Mouse (Mus musculus): ENCODE results near the gene Homer2. TPM values are rescaled to one million over a fixed set of nuclear protein-coding genes. Genes with fewer than 3 reads are reported as not detected.

The Homer2 gene
- total RNA-seq, 2 experiments from 2014 or later = 74.9 to 79.6 TPM

DNA sequence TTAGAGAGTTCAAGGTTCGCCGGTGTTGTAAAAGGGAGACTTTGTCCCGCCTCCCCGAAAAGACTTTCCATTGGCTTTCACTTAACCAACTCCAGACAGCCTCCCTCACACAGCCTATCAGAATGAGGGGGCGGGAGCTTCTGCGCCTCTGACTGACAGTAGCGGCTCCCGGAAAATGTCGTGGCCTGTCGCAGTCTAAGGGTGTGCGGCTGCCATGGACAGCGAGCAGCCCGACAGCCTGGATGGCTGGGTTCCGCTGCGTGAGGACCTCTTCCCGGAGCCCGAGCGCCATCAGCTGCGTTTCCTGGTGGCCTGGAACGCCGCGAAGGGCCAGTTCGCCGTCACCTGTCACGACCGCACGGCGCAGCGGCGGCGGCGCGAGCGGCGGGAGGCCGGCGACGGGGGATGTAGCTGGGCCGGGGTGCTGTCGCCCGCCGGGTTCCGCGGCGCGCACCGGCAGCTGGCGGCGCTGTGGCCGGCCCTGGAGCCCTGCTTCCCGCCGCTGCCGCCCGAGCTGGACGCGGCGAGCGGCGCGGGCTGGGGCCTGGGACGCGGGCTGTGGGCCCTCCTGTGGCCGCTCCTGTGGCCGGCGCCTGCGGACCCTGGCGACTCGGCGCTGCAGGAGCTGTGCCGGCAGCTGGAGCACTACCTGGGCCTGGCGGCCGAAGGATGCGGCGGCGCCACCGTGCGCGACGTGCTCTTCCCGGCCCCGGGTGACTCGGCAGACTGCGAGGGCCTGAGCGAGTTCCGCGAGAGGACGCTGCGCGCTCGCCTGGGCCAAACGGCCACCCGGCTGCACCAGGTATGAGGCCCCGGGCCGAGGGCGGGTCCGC lies 136.0 kb downstream of the Homer2 start, which contains the start of gene Whamm:
Gene Whamm (plus strand): TSS at position 159 of the 833 bp plus-strand sequence.
- intact Hi-C loops (cut with DNase I) = loop anchor here (5.0 to 10.0 kb wide), 2 partner anchors 49 to 117 kb away; partner anchors contain the start of gene Cpeb1
- DNase-seq (ENCODE audit: low spot score in 2 of 2) = peak; percentile 93 to 97

DNA sequence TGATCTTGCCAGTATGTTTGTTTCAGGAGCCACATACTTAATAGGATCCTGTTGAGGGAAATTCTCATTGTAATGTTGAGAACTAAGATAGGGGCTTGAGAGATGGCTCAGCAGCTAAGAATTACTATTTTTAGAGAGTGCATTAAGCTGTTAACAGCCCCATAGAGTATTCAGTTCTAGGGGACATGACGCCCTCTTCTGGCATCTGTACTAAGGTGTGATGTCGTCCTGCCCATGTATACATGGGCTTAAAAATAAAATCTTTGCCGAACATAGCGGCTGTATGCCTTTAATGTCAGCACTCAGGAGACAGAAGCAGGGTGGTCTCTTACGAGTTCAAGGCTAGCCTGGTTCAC lies 136.6 kb downstream of the Homer2 start:
- intact Hi-C loops (cut with DNase I) = loop anchor here (5.0 to 10.0 kb wide), 2 partner anchors 48 to 116 kb away; partner anchors contain the start of gene Cpeb1
- no peak for DNase-seq (ENCODE audit: low spot score in 2 of 2)

DNA sequence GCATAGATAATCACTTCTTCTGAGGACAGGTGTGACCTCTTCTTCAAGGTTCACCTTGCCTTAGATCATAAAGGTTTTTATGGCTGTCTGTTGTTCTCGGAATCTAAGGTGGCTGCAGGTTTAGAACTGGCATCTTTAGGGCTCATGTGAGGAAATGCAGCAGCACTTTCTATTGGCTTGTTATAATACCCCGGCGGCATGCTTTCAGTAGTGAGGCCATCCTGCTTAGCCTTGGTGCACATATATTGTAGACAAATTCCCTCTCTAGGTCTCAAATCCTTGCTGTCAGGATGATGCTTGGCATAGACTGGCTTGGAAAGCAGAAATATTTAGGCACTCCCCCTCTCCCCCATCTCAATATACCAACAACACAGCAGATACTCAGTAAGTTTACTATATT lies 137.1 kb downstream of the Homer2 start:
- no peak for DNase-seq (ENCODE audit: low spot score in 2 of 2)
- intact Hi-C loops (cut with DNase I) = loop anchor here (5.0 to 10.0 kb wide), 2 partner anchors 48 to 115 kb away; partner anchors contain the start of gene Cpeb1

DNA sequence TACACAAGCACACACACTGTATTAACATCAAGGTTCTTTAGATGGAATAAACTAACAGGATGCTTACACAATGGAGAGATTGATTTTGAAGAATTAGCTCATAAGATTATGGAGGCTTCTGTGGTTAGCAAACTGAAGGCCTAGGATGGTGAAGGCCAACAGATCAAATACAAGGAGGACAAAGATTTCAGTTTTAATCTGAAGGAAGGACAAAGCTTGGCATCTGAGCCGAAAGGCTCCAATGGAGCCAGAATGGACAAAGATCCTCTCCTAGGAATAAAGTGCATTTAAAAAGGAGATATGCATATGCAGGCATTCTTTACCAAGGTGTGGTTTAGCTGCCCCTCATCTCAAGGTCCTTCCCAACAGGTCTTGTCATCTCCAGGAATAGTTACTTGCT lies 137.5 kb downstream of the Homer2 start:
- no peak for DNase-seq (ENCODE audit: low spot score in 2 of 2)

DNA sequence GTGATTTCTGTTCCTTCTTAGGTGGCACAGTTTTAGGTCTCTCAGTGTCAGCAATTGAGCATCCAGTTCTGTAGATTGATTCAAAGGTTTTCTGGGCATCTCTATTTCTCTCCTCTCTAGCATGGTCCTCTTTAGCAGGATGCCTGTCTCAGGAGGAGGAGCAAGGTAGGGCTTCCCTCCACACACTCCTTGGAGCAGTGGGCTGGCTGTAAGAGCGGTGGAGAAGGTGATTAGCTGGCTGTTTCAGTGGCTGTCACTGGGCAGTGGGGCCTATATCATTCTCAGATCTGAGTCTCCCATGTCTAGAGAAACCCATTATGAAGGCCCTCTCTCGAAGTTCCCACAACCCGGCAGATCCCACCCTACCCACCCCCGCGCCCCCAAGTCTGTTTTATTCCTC lies 139.9 kb downstream of the Homer2 start:
- DNase-seq (ENCODE audit: low spot score in 2 of 2) = no peak
- intact Hi-C loops (cut with DNase I) = no loop called here

More for the DNA sequence above, 137.5 kb downstream of the Homer2 start:
- intact Hi-C loops (cut with DNase I) = loop anchor here (5.0 to 10.0 kb wide), 2 partner anchors 48 to 115 kb away; partner anchors contain the start of gene Cpeb1

DNA sequence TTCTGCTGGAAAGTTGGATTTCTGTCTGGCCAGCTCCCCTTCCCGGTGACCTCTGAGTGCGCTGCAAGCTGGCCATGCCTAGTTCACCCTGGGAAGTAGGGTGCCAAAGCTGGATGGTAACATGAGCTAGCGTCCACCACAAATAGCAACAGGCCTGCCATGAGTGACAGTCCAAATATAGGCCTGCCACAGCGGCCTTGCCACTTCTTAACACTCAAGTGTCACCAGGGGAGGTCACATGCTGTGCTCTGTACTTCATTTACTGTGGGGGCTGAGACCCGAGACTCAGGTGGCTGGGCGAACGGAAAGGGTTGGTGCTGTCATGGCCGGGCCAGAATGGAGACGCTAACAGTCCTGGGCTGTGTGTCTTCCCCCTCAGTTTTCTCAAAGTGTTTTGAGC lies 140.4 kb downstream of the Homer2 start, which contains the start of gene Fsd2:
Gene Fsd2 (minus strand): TSS at position 53 of the 400 bp plus-strand sequence.
- intact Hi-C loops (cut with DNase I) = no loop called here
- DNase-seq (ENCODE audit: low spot score in 2 of 2) = no peak

DNA sequence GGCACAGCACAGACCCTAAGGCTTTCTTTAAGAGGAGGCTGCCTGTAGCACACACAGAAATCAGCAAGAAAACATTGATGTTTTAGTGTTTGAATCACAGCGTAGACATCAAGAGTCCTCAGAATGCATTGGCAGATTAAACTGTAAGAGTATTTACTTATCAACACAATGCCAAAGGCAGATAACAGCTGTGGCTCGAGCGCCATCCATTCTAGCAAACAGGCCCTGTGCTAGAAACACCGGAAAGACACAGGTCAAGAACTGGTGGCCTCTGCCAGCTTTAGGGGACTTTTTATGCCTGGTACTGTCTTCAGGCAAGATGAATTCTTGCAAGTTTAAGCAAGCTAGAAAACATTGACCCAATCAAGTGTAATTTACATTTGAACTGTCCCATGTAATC lies 141.0 kb downstream of the Homer2 start:
- no peak for DNase-seq (ENCODE audit: low spot score in 2 of 2)
- intact Hi-C loops (cut with DNase I) = no loop called here

DNA sequence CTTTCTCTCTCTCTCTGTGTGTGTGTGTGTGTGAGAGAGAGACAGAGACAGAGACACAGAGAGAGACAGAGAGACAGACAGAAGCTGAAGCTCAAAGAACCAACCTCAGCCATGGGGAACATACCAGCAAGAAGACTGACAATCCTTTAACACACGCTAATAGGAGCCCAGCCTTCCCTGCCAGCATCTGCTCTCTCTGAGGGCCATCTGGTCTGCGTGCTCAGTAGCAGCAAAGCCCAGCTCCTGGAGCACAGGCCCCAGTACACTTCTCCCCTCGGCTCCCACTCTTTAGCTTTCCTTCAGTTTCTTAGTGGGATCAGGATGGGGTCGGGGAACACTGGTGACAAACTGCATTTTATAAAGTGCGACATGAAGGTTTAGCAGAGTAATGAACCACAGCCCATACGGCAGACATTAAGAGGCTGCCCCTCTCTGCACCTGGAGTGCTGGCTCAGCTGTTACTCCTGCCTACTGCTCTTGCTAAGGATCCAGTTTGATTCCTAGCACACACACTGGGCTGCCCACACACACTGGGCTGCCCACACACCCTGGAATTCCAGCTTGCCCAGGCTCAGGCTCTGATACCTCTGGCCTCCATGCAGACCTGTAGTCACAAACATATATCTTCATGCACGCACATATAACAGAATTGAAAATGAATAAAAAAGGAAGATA lies 141.8 kb downstream of the Homer2 start:
- intact Hi-C loops (cut with DNase I) = no loop called here
- DNase-seq (ENCODE audit: low spot score in 2 of 2) = peak; percentile 13 to 17

DNA sequence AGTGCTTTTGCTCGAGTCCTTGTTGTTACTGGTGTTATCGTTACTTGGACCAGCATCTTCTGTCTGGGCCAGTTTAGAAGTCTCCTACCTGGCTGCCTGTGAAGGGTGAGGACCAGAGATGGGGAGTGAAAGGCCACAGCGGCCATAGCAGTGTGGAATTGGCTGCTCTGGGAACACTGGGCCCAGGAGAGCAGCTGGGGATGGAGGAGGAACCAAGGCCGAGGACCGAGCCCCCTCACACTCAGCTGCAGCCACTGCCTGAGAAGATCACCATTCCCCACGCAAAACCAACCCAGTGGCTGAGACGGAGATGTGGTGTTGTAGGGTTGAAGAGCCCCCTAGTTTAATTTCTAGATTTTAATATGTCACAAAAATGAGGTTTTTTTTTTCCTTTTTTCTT lies 142.6 kb downstream of the Homer2 start:
- DNase-seq (ENCODE audit: low spot score in 2 of 2) = no peak
- intact Hi-C loops (cut with DNase I) = no loop called here

DNA sequence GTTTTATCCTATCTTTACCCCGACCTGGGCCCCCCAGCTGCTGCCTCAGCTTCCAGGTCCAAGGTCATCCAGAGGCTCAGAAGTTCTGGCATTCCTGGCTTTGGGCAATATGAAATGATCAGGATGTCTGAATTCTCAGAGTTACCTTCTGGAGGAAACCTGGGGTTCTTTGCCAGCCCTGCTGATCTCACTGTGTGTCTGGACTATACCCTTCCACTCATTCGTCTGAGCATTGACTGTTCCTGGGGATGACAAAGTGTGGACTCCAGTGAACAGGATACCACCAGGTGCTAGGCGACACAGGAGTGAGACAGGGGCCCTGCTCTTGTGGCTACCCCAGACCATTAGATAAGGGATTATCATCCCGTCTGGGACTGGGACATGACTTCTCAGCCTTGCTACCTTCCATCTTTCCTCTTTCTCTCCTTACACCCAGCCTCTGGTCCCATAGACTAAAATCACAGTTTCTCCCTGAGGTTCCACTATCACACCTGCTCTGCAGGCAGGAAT lies 143.8 kb downstream of the Homer2 start:
- DNase-seq (ENCODE audit: low spot score in 2 of 2) = no peak
- intact Hi-C loops (cut with DNase I) = no loop called here

DNA sequence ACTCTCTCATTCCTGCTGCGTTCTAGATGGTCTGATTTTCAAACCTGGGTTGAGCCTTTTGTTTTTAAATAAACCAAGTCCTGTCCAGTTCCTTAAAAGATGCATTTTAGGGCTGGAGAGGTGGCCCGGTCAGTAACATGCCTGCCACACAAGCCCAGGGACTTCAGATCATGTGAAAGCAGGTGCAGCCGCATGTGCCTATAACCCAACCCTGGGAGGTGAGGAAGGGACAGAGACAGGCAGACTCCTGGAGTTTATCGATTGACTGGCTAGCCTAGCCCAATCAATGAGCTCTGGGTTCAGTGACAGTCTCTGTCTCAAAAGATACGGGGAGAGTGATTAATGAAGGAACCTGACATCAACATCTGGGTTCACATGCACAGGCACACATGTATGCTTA lies 146.1 kb downstream of the Homer2 start:
- DNase-seq (ENCODE audit: low spot score in 2 of 2) = no peak
- intact Hi-C loops (cut with DNase I) = no loop called here

DNA sequence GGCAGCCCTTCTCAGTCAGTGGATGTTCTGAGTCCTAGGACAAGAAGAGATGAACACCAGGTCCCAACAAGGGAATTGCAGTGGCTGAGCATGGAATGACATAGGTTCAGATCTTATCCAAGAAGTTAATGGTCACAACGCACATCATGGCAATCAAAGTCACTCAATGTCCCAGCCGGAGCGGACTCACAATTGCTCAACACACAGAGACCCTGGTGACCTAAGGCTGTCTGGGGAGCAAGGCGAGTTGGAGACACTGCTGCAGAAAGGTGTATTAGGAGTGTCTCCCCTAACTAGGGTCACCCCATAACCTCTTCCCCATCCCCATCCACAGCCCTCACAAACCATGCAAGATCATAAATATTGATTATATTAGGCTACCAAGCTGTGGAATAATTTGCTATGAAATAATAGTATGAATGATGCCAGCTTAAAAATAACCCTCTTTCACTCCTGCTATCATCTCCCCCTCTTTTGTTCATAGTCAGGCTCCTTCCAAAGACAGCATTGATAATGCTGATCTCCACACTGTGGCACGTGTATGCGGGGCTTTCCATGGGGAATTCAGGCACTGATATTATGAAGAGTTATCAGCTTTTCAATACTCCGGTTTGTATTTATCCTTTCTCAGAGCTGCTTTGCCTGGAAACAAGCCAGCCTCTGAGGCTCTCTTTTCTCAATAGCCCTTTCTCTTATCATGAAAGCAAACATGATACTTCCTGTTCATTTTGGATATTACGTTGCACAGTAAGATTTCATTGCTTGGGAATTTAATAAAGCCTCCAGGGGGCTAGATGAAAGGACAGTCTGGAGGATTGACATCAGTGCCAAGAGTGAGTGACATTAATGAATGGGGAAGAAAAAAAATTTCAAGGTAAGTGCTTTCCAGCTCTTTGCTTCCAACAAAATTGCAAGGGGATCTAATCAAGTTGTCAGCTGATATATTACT lies 147.0 kb downstream of the Homer2 start:
- DNase-seq (ENCODE audit: low spot score in 2 of 2) = no peak
- intact Hi-C loops (cut with DNase I) = no loop called here

DNA sequence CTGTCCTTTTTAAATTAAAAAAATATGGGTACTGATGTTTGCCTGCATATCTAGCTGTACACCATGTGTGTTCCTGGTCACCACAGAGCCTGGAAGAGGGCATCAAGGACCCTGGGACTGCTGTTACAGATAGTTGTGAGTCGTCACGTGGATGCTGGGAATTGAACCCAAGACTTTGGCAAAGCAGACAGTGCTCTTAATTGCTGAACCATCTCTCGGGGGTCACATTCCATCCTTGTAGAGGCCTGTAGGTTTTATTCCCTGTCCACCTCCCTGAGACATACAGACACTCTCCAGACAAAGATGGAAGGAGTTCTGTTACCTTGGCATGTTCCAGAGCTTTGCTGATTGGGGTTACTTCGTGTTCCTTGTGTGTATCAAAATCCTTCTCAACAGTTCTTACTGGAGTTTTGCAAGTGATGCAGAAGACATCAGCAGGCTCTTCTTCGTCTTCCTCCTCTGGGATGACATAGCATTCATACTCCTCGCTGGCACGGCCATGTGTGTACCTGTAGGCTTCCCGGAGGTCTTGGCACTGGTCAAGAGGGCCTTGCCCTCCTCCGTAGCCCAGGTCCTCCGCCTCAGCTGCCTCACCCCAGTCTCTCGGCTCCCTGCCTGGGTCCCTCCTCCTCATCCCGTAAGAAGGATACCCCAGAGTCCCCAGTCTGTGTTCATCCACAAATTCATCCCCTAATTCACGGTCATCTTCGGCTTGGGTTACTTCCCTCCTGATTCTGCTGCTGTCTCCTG lies 147.9 kb downstream of the Homer2 start:
- no peak for DNase-seq (ENCODE audit: low spot score in 2 of 2)
- intact Hi-C loops (cut with DNase I) = no loop called here

DNA sequence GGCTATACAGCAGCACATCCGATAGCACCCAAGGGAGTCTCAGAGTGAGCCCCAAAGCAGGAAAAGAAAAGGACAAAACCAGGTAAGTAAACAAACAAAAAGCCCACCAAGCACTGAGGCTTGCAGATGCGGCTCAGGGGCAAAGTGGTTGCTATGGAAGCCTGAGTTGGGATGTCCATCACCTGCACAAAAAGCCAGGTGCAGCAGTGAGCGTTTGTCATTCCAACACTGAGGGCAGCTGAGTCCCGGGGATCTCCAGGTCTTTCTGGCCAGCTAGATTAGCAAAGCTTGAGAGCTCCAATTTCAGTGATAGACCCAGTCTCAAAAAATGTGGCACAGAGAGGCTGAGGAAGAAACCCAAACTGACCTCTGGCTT lies 149.4 kb downstream of the Homer2 start:
- intact Hi-C loops (cut with DNase I) = no loop called here
- no peak for DNase-seq (ENCODE audit: low spot score in 2 of 2)

DNA sequence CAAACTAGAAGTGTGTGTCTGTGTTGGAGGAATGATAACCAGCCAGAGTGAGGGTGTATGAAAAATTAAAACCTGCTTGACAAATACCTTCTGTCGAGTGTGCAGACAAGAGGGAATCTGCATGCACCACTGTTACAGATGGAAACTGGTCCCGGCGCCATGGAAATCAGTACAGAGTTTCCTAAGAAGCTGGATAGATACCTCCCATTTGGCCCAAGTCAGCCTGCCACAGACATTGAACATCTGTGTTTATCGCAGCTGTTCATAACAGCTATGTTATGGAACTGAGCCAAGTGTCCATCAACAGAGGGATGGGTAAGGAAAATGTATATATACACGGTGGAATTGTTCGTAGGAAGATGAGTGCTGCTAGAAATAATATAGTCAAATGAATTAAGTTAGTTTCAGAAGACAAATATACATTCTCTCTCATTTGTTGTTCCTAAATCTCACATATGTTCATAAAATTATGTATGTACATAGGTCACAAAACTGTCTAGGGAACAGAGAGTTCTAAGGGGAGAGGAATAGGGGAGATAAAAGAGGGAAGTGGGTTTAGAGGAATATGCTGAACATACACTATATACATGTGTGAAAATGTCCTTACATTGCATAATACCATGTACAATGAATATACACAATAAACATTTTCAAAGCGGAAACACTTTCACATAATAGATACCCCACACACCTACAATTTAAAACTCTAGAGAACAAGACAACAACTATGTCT lies 149.9 kb downstream of the Homer2 start:
- no peak for DNase-seq (ENCODE audit: low spot score in 2 of 2)
- intact Hi-C loops (cut with DNase I) = no loop called here

DNA sequence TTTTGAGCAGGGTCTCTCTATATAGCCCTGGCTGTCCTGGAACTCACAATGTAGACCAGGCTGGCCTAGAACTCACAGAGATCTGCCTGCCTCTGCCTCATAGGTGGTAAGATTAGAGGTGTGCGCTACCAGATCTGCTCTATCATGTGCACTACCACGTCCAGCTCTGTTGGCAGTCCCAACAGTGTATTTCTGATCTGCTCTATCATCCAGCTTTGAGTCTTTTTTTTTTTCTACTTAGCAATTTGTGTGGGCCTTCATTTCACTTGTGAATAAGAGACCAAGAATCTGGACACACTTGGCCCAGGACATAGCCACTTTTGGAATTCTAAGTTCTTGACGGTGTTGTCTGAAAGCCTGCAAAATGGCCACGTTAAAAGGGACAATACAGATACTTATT lies 150.5 kb downstream of the Homer2 start:
- intact Hi-C loops (cut with DNase I) = no loop called here
- DNase-seq (ENCODE audit: low spot score in 2 of 2) = no peak

DNA sequence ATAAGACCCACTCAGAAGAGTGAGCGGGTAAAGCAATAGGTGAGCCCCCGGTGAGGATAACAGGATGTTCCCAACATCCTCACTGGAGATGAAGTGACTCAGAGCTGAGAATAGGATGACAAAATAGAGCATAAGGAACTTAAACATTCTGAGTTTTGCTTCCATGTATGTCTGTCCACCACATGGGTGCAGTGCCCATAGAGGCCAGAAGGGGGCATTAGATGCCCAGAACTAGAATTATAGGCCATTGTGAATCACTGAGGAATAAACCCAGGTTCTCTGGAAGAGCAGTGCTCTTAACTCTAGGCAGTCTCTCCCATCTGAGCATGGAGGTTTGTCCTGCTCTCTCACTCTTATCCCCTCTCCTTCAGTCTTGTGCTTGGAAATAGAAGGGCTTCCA lies 153.0 kb downstream of the Homer2 start:
- intact Hi-C loops (cut with DNase I) = no loop called here
- peak in 1 of 2 experiments; percentile 45 for DNase-seq (ENCODE audit: low spot score in 2 of 2)

DNA sequence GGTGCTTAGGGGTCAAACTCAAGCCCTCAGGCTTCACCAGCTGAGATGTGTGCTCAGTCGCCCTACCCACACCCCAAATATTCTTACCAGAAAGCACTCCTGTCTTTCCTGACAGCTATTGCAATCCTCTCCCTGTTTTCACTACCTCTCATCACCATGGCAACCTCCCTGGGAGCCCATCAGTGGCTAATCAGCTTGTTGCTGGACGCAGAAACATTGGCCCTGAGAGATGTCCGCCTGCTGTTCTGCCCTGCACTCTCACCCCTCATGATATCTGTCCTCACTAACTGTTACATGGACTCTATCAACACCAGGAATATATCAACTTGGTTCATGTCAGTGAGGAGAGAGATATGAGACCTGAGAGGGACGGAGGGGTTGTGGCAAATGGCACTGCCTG lies 153.7 kb downstream of the Homer2 start:
- intact Hi-C loops (cut with DNase I) = no loop called here
- DNase-seq (ENCODE audit: low spot score in 2 of 2) = no peak
